Mouse (Mus musculus) cerebellum, postnatal 4 days (tissue): ENCODE data around the gene Gtf2h4.

ENCODE experiments used
- DNase-seq, 2 experiments: peaks; one replicate each; pipeline ENCODE4 v3.0.0; 2022; ENCODE audit warnings: low spot score in 2 of 2, mixed read lengths in 1 of 2

Gtf2h4 gene

DNA sequence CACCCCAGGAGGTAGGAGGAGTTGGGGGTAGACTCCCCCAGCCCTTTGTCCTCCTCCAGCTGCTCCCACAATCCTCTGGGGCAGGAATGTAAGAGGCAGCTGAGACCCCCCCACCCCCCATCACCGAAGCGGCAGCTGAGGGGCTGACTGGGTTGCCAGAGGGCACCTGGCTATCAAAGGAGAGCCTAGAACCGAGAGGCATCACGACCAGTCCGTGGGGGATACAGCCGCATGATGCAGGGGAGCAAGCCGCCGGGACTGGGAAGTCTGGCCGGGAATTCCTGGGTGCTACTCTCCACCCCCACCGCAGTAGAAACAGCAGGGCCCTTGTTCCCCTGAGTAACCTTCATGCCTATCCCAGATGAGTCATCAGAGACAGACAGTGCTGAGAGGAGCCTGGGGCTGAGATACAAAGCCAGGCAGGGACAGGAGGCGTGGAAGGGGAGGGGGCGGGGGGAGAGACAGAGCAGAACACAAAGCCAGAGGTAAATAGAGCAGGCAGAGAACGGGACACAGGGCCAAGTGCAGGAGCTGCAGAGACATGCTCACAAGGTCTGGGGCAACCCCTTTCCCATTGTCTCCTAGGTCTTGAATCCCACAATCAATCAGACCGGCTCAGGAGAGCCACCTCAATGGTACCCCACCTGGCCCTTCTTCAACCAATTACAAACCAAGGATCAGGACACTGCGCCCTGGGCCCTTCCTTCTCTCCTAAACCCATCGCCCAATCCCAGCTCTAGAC lies 24.4 kb upstream of the Gtf2h4 start:
- peak in 1 of 2 experiments; percentile 58 for DNase-seq

DNA sequence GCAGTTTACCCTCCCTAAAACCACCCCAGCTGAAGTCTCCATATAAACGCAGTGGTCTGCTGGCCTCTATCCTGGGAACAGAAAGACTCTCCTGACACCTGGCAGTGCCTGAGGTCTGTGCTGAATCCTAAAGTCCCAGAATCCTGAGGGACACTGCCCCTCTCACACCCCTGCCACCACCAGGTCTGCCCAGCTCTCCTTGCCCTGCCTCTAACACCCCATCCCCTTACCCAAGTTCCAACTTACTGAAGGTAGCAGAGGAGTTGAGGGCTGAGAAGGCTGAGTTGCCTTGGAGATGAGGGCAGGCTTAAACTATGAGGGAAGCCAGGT lies 23.9 kb upstream of the Gtf2h4 start:
- no peak for DNase-seq

DNA sequence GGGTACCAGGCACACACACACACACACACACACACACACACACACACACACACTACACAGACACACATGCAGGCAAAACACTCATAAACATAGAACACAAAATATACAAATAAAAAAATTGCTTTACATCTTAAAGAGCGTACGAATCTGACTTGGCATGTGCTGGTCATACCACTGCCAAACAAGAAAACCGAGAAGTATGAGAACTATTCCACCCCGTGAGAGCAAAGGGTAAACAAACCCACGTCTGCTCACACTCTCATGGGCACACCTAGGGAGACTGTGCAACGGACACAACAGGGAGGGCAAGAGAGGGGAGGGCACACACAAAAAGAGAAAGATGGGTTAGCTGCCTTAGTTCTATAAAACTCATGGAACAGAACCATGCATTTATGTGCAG lies 23.2 kb upstream of the Gtf2h4 start:
- no peak for DNase-seq

DNA sequence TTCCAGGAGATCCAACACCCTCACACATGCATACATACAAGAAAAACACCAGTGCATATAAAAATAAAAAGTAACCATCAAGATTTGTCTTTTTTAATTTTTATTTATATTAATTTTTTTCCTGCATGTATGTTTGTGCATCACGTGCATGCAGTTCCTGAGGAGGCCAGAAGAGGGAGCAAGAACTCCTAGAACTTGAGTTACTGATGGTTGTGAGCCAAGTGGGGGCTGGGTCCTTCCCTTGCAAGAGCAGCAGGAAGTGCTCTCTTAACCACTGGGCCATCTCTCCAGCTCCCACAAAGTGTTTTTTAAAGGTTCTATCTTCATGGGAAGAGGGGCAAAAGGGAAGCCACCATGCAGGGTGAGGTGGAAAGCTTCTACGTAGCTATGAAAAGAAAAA lies 21.8 kb upstream of the Gtf2h4 start:
- peak in 1 of 2 experiments; percentile 73 for DNase-seq

DNA sequence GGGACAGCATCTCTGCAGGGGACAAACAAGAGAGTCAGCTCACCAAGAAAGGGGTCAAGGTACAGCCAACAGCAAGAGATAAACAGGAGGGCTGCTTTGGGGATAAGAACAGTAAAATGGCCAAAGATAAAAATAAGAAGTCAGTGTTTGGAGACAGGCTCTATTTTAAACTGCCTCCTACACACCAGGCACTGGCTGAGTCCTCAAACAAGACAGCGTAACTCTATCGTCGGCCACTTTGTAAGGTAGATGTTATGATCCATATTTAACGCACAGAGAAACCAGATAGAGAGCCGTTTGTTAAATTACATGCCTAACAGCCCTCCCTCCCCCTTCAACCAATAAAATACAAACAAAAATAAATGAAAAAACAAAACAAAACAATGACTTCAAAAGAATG lies 20.4 kb upstream of the Gtf2h4 start:
- no peak for DNase-seq

DNA sequence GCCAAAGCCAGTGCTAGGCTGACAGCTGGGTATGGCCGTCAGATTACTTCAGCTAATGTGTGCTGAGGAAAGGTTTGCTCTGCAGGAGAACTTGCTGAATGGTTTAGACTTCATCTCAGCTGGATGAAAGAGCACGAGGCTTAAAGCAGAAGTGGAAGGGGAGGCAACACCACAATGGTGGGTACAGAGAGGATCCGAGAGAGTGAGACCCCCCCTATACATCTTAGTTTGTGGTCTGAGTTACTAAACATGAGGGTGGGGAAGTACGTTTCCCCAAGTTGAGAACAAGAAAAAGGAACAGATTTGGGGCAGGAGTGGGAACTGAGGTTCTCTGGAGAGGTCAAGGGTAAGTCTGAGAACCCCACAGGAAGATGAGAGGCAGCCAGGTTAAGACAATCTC lies 18.8 kb upstream of the Gtf2h4 start:
- DNase-seq = no peak

DNA sequence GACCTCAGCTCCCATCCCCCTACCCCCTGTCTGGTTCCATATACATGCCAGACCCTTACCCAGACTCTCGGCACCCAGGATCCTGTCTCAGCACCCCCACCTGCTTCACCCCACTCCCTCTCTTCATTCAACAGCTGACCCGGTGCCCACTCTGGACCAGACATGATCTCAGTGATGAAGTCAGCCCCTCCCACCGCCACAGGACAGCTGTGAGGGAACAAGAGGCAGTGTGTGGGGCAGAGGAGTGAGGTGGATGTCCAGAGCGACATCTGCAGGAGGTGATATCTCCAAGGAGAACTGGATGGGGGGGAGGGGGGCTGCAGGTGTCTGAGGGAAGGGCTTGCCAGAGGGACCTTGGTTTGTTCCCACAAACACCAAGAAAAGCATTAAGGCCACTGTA lies 18.3 kb upstream of the Gtf2h4 start:
- no peak for DNase-seq

DNA sequence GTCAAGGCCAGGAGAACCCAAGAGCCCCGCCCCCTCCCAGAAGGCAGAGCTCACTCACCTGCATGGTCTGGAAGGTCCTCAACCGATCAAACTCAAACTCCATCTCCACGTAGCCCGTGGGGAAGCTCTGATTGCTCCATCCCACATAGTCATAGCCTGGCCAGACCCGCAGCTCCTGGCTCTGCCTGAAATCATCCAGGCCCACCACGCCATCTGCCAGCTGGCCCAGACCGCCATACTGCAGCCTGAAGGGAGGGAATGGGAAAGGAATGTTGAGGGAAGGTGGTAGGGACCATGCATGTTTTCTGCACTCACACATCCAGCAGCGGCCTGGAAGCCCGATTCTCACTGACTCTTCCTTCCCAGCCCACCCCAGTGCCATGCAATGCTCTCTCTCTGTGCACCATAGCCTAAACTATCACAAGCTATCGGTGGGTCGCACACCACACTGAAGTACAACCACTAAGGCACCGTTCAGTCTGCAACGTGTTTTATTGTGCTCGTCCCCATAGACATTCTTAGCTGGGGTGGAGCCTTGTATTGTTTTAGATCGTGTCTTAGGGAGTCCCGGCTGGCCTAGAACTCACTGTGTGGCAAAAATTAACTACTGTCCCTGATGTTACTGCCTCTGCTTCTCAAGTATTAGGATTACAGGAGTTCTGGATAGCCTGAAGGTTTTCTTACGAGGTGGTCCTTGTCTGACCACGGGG lies 16.6 kb upstream of the Gtf2h4 start:
- DNase-seq = no peak

DNA sequence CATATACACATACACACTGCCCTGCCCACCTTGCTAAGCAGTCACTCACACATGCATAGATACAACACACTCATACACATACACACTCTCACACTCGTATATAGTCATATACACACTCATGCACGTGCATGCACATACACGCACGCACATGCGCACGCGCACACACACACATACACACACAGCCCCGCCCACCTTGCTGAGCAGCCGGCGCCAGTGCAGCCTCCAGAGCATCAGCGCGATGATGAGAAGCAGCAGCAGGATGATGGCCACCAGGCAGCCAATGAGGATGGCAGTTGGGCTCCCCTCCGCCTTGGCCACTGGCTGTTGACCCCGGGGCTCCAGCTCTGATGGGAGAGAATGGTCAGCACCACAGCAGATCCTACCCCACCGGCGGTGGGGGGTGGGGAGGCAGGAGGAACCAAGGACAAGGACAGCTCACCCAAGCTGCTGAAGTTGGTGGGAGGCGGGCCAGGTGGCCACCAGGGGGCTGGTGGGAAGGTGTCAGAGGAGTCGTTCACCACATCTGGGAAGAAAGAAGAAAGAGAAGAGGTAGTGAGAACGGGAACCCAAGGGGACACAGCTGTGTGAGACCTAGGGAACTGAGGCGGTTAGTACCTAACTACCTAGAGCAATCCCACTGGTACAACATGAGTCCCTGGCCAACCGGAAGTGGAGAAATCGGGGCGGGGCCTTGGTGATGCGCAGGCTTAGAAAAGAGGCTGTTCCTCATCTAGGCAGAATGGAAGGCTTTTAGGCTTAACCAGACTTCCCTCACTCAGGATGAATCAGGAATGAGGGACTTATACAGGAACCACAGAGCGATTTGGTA lies 15.0 kb upstream of the Gtf2h4 start:
- no peak for DNase-seq

DNA sequence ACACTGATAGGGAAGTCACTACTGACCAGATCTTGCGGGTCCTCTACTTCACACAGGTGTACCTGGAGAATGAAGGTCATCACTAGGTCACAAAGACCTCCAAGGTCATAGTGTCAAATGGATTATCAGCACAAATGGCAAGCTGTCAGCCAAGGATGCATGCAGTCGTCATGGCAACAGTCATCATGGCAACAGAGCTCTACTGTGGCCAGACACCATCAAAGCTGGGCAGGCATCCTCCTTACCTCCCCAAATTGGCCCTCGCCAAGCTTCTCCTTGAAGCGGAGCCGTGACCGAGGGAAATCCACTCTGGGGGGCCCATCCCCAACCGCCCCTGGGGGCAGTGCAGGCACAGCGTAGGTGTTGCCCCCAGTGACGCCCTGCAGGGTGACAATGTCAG lies 11.5 kb upstream of the Gtf2h4 start:
- DNase-seq = no peak

DNA sequence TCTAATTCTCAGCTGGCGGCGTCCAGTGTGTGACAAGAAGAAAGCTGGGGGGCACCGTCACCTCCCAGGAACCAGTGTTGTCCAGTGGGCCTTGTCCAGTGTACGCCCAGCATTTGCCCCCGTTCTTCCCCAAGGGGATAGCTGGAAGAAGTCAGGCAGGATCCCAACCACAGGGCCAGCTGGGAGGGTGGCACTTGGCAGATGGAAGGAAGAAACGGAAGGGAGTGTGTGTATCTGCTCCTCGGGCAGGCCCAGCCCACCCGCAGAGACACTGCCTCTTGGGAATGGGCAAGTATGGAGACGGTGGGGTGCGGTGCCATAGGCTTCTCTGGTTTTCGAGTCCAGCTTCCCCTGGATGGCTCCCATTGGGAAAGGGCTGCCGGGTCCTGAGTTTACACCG lies 8.4 kb upstream of the Gtf2h4 start:
- no peak for DNase-seq

DNA sequence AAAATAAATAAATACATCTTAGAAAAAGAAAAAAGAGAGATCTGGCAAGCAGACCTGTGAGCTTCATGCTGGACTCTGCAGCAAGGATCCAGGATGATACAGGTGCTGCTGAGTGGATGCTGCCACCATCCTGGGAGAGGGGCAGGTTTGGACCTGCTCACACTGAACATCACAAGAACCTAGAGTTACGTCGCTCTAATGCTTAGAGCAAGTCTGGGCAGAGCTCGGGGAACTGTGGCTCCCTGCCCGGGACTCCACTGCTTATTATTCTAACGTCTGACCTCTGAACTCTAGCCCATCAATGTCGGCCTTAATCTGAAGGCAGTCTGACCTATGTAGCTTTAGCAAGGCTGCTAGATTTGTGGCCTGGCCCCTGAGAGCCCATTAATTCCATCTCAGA lies 7.1 kb upstream of the Gtf2h4 start:
- DNase-seq = no peak

DNA sequence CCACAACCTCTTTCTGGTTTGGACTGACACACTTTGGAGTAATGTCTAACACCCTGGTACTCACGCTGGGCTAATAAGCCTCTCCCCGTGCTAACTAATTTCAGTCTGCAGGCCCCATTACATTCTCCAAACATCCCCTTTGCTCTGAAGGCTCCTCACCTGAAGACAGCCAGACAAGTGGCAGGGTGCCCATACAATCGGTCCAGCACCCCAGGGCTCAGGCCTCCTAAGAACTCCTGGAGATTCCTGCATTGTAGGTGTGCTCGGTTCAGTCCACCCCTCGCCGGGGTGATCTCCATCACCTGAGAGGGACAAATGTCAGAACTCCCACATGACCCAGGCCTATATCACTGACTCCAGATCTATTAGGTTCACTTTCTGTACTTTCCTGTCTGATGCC lies 1.0 kb downstream of the Gtf2h4 start:
- no peak for DNase-seq

DNA sequence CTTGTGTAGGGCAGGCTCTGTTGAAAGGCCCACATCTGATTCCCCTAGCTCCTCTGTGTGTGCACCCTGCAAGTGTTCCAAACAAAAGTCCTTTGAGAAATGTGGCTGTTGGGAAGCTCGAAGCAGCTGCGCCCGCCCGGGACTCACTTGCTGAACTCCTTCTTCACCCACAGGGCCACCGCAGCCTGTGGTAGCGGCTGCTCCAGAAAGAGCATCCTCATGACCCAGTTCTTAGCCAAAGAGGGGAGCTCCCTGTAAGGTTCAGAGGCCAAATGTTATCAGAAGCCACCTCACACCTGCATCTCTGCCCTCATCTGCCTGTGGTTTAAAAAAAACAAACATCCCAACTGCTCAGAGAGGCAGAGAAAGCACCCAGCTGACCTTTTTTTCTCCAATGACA lies 1.7 kb downstream of the Gtf2h4 start:
- no peak for DNase-seq

DNA sequence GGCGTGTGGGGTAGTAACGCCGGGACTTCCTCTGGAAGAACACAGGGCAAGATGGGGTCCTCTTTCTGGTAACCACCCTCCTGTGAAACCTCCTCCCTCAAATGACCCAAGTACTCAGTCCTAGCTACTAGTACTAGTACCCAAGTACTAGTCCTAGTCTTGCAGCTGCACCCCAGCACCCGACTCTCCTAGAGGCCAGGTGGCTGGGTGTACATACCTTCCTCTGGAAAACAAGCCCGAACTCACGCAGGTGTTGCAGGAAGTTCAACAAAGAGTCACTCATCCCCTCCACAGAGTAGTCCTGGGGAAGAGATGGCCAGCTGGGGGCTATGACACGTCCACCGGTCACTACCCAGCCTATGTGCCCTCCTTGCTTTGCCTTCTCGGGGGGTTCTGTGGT lies 3.8 kb downstream of the Gtf2h4 start:
- no peak for DNase-seq

DNA sequence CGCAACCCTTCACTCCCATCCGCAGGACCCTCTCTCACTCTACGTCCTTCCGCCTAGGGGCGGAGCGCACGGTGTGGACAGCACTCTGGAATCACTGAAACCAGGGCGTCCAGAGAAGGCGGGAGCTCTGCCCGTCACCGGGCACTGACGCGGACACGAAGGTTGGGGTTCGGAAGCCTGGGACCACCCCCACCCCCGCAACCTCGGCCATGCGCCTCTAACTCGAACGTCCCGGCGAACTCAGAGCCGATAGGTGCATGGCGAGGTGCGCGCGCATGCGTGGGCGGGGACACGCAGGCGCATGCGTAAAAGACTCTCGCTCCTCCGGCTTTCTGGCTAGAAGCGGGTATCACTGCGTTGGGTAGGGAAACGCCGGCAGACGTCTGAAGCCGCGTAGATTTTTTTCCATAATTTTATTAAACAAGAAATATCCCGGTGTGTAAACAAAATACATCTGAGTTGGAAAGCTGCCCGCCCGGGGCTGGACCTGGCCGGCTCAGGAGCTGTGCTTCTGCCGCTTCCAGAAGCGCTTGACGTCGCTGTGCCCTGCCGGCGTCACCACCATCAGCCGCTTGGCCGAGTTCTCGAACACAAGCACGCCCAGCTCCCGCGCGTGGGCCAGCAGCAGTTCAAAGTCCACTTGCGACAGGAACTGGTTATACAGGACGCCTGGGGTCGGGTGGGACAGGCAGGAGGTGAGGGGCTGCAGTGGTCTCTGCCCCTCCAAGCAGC lies 6.0 kb downstream of the Gtf2h4 start, which contains the start of gene Vars2:
Gene Vars2, minus strand, starts transcription at position 259 of the 732 bp plus-strand sequence.
- peak; percentile 96 to 99 for DNase-seq

DNA sequence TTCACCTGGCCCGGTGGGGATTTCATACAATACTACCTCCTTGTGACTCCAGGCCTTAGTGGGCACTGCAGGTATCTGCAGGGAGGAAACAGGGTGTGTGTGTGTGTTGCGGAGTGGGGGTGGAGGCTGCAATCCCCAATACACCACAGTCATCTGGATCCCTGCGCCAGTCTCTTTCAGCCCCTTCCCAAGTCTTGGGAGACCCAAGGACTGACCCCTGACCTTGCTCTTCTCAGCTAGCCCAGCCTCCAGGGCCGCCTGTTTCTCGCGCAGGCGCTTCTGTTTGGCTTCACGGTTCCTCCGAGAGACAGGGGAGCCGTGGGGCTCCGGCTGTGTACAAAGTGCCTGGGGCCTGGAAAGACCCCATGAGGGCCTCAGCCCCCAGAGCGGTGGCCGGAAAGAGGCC lies 6.7 kb downstream of the Gtf2h4 start:
- DNase-seq = peak in 1 of 2 experiments; percentile 38

DNA sequence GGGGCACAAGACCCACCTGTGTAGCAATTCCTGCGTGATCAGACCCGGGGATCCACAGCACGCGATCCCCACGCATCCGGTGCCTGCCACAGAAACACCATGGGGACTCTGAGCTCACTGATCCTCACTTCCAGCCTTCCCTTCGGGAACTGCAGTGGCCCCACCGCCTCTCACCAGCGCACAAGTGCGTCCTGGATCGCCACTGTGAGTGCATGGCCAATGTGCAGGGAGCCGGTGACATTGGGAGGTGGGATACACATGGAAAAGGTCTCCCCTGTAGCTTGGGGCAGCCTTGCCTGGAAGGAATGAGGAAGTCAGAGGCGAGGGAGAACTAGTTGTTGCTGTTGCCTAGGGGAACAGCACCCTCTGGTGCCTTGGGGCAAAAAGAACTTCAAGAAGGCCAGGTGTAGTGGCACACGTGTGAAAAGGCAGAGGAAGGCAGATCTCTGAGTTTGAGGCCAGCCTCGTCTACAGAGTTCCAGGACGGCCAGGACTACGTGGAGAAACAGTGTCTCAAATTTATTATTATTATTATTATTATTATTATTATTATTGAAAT lies 7.5 kb downstream of the Gtf2h4 start:
- no peak for DNase-seq

DNA sequence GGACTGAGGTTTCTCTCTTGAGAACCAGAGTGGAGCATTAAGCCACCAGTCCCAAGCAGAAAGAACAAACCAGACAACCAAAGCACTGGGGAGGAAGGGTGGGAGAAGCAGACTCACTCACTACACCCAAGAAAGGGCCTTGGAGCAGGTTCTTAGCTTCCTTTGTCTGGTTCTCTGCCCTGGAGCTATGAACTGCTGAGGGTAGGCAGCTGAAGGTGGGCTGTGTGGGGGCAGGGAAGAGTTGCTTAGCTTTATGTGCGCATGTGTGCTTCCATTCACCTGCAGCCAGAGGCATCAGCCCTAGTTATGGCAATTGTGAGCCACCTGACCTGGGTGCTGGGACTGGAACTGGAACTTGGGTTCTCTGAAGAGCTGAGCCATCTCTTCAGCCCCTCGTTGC lies 20.5 kb downstream of the Gtf2h4 start:
- no peak for DNase-seq

DNA sequence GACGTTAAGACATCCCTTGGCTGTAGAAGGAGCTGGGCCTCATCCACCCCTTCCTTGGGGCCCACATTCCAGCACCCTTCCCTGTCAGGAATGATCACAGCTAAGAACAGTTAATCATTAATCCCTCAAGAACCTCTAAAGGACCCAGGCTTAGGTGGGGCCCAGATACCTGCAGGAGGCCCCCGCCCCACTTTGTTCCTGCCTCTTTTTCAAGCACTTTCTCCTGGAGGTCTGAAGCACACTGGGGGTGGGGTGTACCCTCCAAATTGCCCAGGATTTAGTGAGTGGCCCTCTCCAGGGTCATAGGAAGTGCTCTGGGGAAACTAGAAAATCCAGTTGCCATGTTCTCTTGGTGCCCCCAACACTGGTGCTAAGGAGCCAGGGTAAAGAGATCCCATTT lies 24.1 kb downstream of the Gtf2h4 start:
- no peak for DNase-seq

DNA sequence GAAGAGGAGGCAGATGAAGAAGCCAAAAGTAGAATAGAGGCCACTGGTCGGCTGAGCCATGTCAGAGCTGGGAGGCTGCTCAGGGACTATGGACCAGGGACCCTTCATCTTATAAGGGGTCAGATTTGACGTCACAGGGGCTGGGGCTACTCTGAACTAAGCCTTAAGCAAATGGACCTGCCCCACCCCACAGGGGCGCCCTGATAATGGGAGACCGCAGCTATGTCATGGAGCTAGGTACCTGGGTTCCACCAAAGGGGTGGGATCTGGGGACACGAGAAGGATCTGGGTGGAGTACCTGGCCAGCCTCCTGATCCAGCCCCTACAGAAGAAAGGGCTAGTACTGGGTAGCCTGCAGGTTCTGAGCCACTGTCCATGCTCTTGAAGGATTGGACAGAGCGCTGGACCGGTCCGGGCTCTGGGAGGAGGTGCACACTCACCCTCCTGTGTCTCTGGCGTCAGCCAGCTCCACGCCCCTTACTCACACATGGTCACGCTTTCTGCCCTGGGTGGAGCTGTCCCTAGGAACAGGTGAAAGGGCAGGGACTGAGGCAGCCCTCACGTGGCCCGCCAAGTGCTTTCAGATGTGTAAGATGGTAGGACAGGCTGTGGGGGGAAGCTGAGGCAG lies 29.8 kb downstream of the Gtf2h4 start, which contains the start of gene Mucl3:
Gene Mucl3, minus strand, starts transcription at position 87 of the 628 bp plus-strand sequence.
- no peak for DNase-seq
